Mouse (Mus musculus) G1E-ER4 (cell line): ENCODE data around the gene Ptprb. TPM values are rescaled to one million over a fixed set of nuclear protein-coding genes. Genes with fewer than 3 reads are reported as not detected.

Source experiments
- GATA1 ChIP-seq: IDR thresholded peaks from one replicate; pipeline ENCODE4 v1.8.0; 2012; ENCODE audit warnings: low read length, inconsistent platforms
- polyA plus RNA-seq: library from polyadenylated mRNA; stranded (reverse); fragments of >175 nt; gene quantifications from 2 replicates; pipeline ENCODE4 v1.2.3, GENCODE M21; 2012

Gene Ptprb
- not detected in 2 replicates for polyA plus RNA-seq

DNA sequence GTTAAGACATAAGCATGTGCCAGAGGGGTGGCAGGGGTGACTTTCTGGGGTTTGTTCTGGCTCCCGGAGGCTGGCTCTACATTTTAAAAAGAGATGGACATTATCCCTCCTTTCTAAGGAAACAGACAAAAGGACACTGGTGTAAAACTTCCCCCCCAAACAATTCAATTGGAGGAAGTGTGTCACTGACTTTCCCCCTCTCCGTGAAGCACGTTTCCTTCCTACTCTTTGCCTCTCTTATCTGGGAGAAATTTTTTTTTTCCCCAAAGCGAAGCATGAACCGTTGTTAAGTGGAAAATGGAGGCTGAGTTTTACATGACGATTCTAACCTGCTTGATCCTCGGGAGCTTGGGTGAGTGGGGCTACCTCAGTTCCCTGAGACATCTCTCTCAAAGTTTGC is at the start of gene Ptprb:
Ptprb (plus strand) TSS at position 244 of the 400 bp plus-strand sequence.
- no peak for TF ChIP-seq GATA1

DNA sequence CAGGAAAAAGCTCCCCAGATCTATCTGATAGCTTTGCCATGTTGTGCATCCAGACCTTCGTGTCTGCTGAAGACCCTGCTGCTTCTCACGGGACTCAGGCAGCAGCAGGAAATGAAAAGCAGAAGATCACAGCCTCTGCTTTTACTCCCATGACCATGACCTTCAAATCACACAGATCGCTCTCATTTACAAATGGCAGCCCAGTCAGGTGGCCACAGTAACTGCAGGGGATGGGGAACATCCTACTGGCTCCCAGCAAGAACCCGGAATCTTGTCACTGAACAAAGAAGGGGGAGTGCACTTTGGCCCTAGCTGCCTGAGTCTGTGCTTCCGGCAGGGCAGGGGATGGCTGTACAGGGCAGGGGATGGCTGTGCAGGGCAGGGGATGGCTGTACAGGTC is 40.0 kb upstream of the Ptprb start:
- no peak for TF ChIP-seq GATA1

DNA sequence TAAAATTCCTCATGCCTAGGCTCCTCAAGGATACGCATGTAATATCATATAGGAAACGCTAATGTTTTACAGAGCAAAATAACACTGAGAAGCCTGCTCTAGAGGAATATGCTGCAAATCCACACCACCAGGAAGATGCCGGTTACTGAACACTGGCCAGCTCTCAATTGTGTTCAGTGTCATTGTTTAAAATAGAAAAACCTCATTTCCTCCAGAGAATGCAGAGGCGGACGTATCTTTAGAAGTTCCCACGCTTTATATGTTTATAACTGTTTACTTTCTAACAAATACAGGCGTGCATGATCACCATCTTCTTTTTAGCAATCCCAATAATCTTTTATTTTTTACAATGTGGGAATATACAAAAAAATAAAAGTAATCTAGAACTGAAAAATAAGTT is 33.1 kb upstream of the Ptprb start:
- TF ChIP-seq GATA1 = no peak

DNA sequence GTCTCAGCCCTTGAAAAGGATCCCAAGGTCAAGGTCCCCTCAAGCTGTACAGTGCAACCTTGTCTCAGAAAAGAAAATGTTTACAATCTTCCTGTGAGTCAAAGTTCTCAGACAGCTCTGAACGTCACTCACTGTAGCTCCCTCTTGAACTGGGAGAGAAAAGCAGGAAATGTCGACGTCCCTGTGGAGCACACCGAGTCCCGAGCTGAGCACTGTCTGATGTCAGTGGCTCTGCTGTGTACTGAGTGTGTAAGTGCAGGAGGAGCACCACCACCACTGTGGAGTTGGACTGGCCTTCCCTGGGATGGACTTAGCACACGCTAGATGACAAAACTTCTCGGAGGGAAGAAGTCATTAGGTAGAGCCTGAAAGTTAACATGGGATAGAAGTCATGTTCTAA is 31.9 kb upstream of the Ptprb start:
- TF ChIP-seq GATA1 = no peak

DNA sequence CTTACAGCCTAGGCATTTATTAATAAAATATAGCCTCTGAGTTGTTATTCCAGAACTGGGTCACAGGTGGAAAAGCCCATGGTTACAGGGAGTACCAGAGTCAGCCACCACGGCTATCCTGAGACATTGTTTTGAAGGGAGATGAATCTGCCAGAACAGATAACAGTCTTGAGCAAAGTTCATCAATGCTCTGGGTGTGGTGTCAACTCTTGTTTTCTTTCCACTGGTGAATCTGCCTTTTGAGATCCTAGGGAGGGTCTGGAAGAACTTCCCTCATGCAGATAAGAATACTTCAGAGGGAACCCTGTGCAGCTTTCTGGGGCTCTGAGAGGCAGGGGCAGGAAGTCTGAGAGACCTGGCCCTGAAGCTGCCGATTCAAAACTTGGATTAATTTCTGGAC is 29.7 kb upstream of the Ptprb start:
- TF ChIP-seq GATA1 = no peak

DNA sequence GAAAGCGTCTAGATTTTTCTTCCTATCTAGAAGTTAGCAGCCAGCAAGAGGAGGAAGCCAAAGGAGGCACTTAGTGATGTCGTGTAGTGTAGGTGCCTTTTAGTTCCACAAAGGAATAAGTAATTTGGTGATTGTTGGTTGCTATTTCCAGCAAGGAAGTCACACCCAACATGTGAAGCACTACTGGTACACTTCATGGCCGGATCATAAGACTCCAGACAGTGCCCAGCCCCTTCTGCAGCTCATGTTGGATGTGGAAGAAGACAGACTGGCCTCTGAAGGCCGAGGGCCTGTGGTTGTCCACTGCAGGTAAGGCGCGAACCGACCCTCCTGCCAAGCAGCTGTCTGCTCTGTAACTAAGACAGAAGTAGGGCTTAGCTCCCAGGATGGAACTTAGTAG is 22.7 kb upstream of the Ptprb start:
- no peak for TF ChIP-seq GATA1

DNA sequence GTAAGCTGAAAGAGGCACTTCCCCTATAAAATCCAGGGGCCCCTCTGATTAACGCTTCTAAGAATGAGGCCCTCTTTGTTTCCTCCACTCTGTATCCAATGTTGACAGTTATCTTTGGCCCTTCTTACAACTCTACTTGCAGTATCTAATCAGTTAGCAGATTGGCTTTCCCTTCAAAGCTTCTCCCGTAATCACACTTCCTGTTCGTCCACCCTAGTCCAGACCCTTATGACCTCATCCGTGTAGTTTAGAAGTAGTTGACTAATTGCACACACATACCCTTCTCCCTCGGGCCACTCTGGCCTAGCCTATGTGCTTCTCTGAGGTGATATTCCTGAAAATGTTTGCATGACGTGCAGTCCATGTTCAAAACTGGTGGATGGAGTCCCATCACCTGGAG is 21.4 kb upstream of the Ptprb start:
- no peak for TF ChIP-seq GATA1

DNA sequence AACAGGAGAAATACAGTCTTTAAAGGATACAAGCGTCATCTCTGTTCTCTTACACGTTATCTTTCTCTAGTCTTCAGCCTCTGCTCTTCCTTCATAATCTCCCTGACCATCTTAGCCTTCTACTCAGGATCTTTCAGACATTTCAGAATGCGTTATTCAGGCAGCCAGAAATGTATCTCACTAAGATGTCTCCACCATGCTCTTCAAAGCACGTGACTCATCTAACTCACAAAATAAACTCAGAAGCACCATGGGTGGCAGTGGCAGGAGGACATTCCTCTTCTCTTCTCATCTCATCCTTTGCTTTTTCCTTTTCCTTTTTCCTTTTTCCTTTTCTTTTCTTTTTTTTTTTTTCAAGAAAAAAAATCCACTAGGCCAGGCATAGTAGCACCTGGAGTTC is 16.0 kb upstream of the Ptprb start:
- TF ChIP-seq GATA1 = no peak

DNA sequence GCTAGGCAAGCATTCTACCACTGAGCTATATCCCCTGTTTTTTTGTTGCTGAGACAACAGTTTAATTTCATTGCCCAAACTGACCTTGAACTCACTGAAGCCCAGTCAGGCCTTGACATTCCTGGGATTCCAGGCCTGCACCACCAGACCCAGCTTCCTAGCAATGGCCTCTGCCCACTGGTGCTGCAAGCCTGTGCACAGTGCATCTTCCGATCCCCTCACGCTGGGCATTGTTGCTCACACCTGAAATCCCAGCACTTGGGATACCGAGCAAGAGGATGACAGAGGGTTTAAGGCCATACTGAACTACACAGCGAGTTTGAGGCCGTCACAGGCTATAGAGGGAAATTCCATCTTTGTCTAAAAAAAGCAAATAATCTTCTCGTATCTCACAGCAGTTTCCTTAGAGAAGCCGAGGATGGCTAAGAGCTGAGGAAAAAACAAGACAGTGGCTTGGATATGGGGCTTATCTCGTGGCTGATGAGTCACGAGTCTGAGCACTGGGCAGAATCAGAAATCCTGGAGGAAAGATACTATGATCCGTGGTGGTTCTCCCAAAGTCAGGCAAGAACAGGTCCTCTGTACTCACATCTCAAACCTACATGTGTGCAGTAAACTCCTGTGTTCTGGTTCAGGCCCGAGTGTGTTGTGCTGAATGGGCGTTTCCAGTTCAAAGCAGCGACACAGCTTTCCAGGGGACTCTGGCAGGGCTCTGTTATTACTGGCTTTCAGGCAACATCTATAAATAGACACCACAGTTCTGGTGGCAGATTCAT is 14.5 kb upstream of the Ptprb start:
- TF ChIP-seq GATA1 = no peak

DNA sequence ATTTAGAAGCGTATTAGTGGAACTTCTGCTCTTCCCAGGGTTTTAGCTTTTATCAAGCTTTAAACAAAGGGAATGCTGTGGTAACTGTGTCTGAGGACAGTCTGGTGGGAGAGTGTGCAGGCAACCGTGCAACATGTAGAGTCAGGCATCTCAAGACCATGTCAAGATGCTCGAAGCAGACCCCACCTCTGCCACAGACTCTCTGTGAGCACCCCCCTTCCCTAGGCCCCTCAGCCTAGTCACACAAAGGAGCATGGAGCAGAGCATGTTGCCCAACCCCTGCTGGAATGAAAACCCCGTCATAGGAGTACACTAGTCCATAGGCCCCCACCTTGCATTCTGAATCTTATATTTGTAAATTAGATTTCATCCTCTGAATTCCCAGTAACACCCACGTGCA is 13.8 kb upstream of the Ptprb start:
- TF ChIP-seq GATA1 = no peak

DNA sequence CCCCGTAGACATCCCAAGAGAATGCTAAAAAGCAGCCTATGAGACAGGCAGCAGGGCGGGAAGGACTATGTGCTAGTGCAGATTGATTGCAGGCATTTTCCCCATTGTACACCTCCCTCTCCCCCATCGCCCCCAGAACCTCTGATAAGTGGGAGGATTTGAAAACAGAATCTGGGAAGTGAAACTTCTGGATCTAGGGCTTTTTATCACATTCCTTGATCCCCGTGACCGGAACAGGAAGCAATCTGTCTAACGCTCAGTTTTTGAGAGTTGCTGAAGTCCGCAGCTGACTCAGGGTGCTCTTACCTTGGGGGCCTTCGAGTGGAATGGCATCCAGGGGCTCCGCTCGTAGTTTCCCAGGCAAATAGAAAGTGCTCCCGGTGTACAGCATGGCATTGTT is 10.8 kb upstream of the Ptprb start:
- no peak for TF ChIP-seq GATA1

DNA sequence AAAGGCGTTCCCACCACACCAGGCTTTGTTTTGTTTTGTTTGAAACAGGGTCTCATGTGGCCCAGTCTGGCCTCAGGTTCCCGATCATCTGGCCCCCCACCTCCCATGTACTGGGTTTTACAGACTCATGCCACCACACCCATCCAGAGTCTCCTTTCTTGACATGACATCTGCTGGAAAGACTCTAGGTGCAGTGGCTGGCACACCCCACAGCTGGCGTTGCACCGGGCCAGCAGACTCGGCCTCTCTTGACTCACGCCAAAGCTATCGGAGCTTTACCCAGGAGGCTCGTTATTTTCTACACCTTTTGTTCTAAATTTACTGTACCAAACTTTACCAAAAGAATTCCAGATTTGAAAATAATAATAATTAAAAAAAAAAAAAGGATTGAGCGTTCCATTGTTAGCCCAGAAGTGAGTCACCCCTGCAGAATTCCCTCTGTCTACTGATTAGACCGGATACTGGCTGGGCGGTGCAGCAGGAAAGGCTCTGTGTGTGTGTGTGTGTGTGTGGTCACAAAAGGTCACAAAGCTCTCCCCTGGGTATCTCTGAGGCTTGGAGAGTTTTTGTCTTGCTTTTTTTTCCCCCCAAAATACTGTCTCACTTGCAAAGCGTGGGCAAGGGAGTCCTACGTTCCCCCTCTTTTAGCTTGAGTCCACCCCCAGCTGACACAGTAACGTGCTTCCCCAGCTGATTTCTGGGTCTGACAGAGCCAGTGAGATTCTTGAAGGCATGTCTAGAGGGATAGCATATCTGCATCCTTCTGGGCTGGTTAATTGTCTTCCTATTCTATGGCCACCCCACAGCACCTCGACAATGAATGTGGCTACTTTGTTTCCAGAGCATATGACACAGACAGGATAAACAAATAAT is 8.5 kb upstream of the Ptprb start:
- TF ChIP-seq GATA1 = no peak

DNA sequence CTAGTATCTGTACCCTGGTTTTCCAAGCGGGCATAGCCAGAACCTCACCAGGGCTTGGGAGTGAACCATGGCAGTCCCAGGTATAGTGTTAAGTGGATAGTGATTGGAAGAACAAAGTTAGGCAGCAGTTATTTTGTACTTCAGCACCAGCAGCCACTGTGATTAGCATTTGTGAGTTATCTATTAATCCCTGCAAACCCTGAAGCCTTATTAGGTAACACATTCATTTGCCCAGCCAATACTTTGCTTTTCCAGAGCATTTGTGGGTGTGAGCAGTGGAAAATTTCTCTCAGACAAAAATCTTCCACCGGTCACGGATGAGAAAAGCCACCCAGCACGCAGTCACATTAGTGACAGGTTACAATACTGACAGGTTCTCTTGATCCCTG is 7.9 kb upstream of the Ptprb start:
- no peak for TF ChIP-seq GATA1

DNA sequence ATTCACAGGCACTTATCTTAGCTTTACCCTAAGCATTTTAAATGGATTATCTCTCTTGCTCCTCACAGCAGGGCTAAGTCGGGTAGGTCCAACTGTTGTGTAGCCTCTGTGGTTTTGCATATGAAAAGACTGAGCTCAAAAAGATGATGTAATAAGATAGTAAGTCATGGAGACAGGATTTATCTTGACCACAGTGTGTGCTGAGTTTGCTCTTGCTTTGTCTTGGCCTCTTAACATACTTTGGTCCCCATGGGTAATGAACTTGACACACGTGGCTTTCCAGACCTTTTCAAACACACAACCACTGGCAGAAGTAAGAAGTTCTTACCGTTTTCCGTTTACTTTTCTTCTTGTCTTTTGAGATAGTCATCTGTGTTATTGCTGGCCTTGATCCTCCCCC is 7.0 kb upstream of the Ptprb start:
- TF ChIP-seq GATA1 = no peak

DNA sequence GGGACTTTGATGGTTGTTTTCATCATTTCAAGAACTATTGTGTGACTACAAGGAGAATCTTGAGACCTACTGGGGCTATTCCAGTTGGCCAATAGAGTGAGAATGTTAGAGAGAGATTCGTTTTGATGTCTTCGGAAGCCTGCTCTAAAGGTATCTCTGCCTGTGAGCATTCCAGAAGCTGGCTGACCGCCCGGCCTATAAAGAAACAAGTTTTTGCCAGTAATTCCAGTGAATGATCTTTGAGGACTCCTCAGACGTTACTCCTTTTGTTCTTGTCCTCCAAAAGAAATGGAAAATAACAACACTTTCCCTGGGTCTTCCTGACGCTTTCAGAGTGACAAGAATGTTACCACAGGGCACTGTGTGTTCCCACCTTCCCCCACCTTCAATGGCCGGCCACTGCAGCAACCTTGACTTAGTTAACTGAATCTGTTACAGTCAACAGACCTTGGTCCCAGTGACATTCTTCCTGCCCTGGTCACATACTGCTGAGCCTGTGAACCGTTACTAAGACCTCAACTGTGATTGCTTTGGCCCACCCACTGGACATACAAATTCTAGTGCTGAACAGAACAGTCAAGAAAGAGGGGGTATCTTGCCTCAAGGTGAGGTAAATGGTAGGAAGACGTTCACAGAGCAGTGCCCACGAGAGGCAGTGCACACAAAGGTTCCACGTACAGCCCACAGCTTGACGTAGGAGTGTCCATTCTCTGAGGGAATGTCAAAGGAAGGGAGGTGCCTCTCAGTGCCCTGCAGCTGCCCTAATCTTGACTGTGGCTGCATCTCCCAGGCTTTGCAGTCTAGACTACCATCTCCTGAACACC is 4.5 kb upstream of the Ptprb start:
- TF ChIP-seq GATA1 = no peak

DNA sequence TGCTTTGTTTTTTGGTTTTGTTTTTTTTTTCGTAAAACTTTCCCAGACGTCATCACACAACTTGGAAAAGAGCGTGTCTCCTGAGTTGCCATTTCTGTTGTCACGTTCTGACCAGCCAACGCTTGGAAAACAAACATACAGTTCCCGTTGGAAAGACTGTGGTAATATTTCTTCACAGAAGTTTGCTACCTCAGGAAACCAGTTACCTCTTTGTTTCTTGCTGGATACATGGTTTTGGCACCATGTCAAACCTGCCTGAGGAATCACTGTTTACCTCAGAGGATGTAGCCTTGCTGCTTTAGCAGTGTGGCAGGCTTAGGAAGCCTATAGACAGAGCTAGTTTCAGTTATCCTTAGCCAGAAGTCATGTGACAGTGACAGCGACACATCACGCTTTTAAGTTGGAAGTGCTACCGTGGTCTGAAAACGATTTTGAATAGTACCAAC is 3.8 kb upstream of the Ptprb start:
- TF ChIP-seq GATA1 = no peak

DNA sequence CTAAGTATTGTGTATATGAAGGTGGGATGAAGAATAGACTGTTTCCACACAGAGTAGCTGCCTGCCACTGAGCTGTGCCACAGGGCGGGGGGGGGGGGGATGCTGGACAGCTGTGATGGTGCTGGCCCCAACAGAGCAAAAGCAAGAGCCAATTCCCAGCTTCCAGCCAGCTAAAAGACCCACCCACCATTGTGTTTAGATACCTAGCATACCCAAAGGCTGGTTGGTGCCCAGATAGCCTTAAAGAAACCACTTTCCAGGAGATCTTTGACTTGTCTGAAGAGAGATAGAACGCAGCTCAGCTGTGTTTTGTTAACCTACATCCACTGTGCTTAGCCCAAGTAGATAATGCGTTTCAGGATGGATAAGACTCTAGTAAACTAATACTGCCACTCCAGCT is 3.2 kb upstream of the Ptprb start:
- no peak for TF ChIP-seq GATA1
